Mouse (Mus musculus) cerebellum, adult 11 months (tissue): ENCODE results near the gene Flvcr1.

Experiments used
- DNase-seq: peaks from one replicate; pipeline ENCODE4 v3.0.0; 2022

The Flvcr1 gene

GRCm38 (mm10) chr1:190978511-190979073 lies 47.4 kb downstream of the Flvcr1 start:
- no peak for DNase-seq

GRCm38 (mm10) chr1:190978001-190978400 lies 48.0 kb downstream of the Flvcr1 start:
- DNase-seq, result no peak

- DNase-seq, result no peak
Observed at GRCm38 (mm10) chr1:190976887-190977573, 48.9 kb downstream of the Flvcr1 start.

GRCm38 (mm10) chr1:190974833-190975232 lies 51.1 kb downstream of the Flvcr1 start:
- no peak for DNase-seq

GRCm38 (mm10) chr1:190974191-190974590 lies 51.8 kb downstream of the Flvcr1 start:
- no peak for DNase-seq

- no peak for DNase-seq
Observed at GRCm38 (mm10) chr1:190972612-190973192, 53.3 kb downstream of the Flvcr1 start.

GRCm38 (mm10) chr1:190971708-190972610 lies 54.0 kb downstream of the Flvcr1 start:
- no peak for DNase-seq

- no peak for DNase-seq
Observed at GRCm38 (mm10) chr1:190968010-190968409, 57.9 kb downstream of the Flvcr1 start.

- no peak for DNase-seq
Observed at GRCm38 (mm10) chr1:190964992-190965780, 60.8 kb downstream of the Flvcr1 start.

GRCm38 (mm10) chr1:190962760-190963159 lies 63.2 kb downstream of the Flvcr1 start:
- no peak for DNase-seq

- no peak for DNase-seq
Observed at GRCm38 (mm10) chr1:190958821-190959220, 67.1 kb downstream of the Flvcr1 start.
